Mouse (Mus musculus): Measurements from ENCODE around the gene Olfr211. TPM values are rescaled to one million over a fixed set of nuclear protein-coding genes. Genes with fewer than 3 reads are reported as not detected.

Gene Olfr211
- polyA plus RNA-seq (2014; fragmentation: Nextera tagmentation; extraction: Ambion mirVana): not detected in 2 replicates

DNA sequence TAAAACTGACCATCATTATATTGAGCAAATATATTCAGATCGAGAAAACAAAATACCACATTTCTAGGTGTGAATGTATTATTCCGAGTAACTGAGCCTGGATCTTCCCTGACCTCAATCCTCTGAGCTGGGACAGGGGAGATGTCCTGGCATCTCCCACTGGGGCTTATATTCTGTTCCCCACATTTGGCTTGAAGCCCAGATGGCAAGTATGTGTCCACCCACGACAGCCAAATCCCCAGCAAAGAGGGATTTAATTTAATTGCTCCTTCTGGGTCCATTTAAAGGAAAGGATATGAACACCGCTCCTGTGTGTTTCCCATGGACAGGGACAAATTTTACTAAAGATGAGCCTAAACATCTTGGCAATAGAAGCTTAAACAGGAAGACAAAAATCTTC lies at the start of gene Olfr211:
Gene Olfr211 (plus strand): TSS at position 301 of the 400 bp plus-strand sequence.
- Histone ChIP-seq H3K4me2 (replicated peaks; ENCODE audit: low read depth, low read length) (no peak within 1 kb of the TSS), H3K9me3 (ENCODE audit: control insufficient read depth, low read length) (no peaks in the 10 kb centered on the region), H3K36me3 (ENCODE audit: control insufficient read depth, insufficient read depth, low read length) (no peaks in the 10 kb centered on the region), H3K27ac (ENCODE audit: low read depth, low read length) (no peak within 1 kb of the TSS), H3K4me1 (replicated peaks; ENCODE audit: control insufficient read depth, insufficient read depth, low read length) (no peaks in the 10 kb centered on the region; the same call in 1 of the 2 replicates), H3K9ac (ENCODE audit: low read depth, low read length) (no peak within 1 kb of the TSS), H3K4me3 (ENCODE audit: low read depth, low read length) (no peak within 1 kb of the TSS), H3K27me3 (ENCODE audit: control insufficient read depth, insufficient read depth, low read length) (no peaks in the 10 kb centered on the region)
- WGBS: 80% methylated on average over 4 of the region's 4 CpGs
- no peak for ATAC-seq (ENCODE audit: low FRiP score)
- DNase-seq (ENCODE audit: low spot score): no peak

GRCm38 (mm10) chr6:116439531-116439930 lies 49.4 kb upstream of the Olfr211 start:
- ATAC-seq (ENCODE audit: low FRiP score): no peak

GRCm38 (mm10) chr6:116440447-116440846 lies 48.4 kb upstream of the Olfr211 start:
- DNase-seq (ENCODE audit: low spot score): no peak
- H3K4me2 ChIP-seq (replicated peaks; ENCODE audit: low read depth, low read length): no peak overlapping the region
- H3K9me3 ChIP-seq (ENCODE audit: control insufficient read depth, low read length): no peaks in the 10 kb centered on the region
- no peak overlapping the region for H3K4me3 ChIP-seq (ENCODE audit: low read depth, low read length)
- H3K27me3 ChIP-seq (ENCODE audit: control insufficient read depth, insufficient read depth, low read length): no peaks in the 10 kb centered on the region
- H3K27ac ChIP-seq (ENCODE audit: low read depth, low read length): no peak overlapping the region
- no peaks in the 10 kb centered on the region for H3K4me1 ChIP-seq (replicated peaks; ENCODE audit: control insufficient read depth, insufficient read depth, low read length)
- H3K9ac ChIP-seq (ENCODE audit: low read depth, low read length): no peak overlapping the region
- WGBS: 82% methylated on average over 4 of the region's 4 CpGs
- ATAC-seq (ENCODE audit: low FRiP score): no peak
- no peaks in the 10 kb centered on the region for H3K36me3 ChIP-seq (ENCODE audit: control insufficient read depth, insufficient read depth, low read length)

More at GRCm38 (mm10) chr6:116439531-116439930, 49.4 kb upstream of the Olfr211 start:
- H3K4me2 ChIP-seq (replicated peaks; ENCODE audit: low read depth, low read length): no peak overlapping the region
- no peak overlapping the region for H3K9ac ChIP-seq (ENCODE audit: low read depth, low read length)
- H3K4me3 ChIP-seq (ENCODE audit: low read depth, low read length): no peak overlapping the region
- WGBS: 92% methylated on average over 6 of the region's 6 CpGs
- H3K36me3 ChIP-seq (ENCODE audit: control insufficient read depth, insufficient read depth, low read length): no peaks in the 10 kb centered on the region
- no peaks in the 10 kb centered on the region for H3K4me1 ChIP-seq (replicated peaks; ENCODE audit: control insufficient read depth, insufficient read depth, low read length)
- no peak overlapping the region for H3K27ac ChIP-seq (ENCODE audit: low read depth, low read length)
- H3K27me3 ChIP-seq (ENCODE audit: control insufficient read depth, insufficient read depth, low read length): no peaks in the 10 kb centered on the region
- H3K9me3 ChIP-seq (ENCODE audit: control insufficient read depth, low read length): no peaks in the 10 kb centered on the region
- DNase-seq (ENCODE audit: low spot score): no peak

DNA sequence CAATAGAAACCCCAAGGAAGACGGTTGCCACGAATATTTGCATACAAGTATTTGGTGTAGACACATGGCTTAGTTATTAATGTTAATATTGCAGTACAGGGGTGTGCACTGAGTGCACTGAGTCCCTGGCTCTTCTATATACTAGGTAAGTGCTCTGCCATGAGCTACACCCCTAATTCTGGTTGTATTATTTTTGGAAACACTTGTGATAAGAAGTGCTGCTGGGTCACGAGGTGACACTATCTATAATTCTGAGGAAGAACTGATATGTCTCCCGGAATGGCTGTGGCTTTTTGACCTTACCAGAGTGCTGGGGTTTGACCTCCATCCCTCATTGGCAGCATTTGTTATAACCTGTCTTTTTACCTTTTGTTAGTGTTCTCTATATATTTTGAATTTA lies 48.0 kb upstream of the Olfr211 start:
- H3K4me2 ChIP-seq (replicated peaks; ENCODE audit: low read depth, low read length): no peak overlapping the region
- H3K4me1 ChIP-seq (replicated peaks; ENCODE audit: control insufficient read depth, insufficient read depth, low read length): no peaks in the 10 kb centered on the region
- no peak overlapping the region for H3K27ac ChIP-seq (ENCODE audit: low read depth, low read length)
- no peaks in the 10 kb centered on the region for H3K27me3 ChIP-seq (ENCODE audit: control insufficient read depth, insufficient read depth, low read length)
- no peak overlapping the region for H3K4me3 ChIP-seq (ENCODE audit: low read depth, low read length)
- no peaks in the 10 kb centered on the region for H3K9me3 ChIP-seq (ENCODE audit: control insufficient read depth, low read length)
- no peaks in the 10 kb centered on the region for H3K36me3 ChIP-seq (ENCODE audit: control insufficient read depth, insufficient read depth, low read length)
- DNase-seq (ENCODE audit: low spot score): no peak
- no peak for ATAC-seq (ENCODE audit: low FRiP score)
- H3K9ac ChIP-seq (ENCODE audit: low read depth, low read length): no peak overlapping the region
- 85% methylated on average over 4 of the region's 4 CpGs for WGBS

DNA sequence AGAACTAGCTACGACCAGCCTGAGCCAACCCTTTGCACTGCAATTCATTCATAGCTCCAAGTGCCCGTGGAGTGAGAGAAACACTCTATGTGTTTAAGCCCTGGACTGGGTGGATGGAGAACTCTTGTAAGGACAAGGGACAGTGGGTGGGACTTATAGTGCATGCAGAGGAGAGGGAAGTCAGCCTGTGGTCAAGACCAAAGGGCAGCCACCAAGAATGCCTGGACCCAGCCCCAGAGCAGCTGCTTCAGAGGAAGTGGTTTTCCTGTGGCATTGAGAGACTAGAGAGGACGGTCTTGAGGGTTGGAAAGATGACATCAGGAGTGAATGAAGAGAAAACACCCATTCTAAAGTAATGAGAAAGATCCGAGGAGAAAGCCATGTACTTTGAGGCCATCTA lies 33.1 kb upstream of the Olfr211 start:
- Histone ChIP-seq H3K4me3 (ENCODE audit: low read depth, low read length) (no peak overlapping the region), H3K4me2 (replicated peaks; ENCODE audit: low read depth, low read length) (no peak overlapping the region), H3K9me3 (ENCODE audit: control insufficient read depth, low read length) (no peaks in the 10 kb centered on the region), H3K27me3 (ENCODE audit: control insufficient read depth, insufficient read depth, low read length) (peaks cover 9% of the 10 kb centered on the region), H3K9ac (ENCODE audit: low read depth, low read length) (no peak overlapping the region), H3K36me3 (ENCODE audit: control insufficient read depth, insufficient read depth, low read length) (no peaks in the 10 kb centered on the region), H3K27ac (ENCODE audit: low read depth, low read length) (no peak overlapping the region), H3K4me1 (replicated peaks; ENCODE audit: control insufficient read depth, insufficient read depth, low read length) (no peaks in the 10 kb centered on the region)
- no peak for DNase-seq (ENCODE audit: low spot score)
- ATAC-seq (ENCODE audit: low FRiP score): no peak
- 85% methylated on average over 4 of the region's 4 CpGs for WGBS

GRCm38 (mm10) chr6:116456482-116456881 lies 32.4 kb upstream of the Olfr211 start:
- Histone ChIP-seq H3K4me2 (replicated peaks; ENCODE audit: low read depth, low read length) (no peak overlapping the region), H3K36me3 (ENCODE audit: control insufficient read depth, insufficient read depth, low read length) (no peaks in the 10 kb centered on the region), H3K4me3 (ENCODE audit: low read depth, low read length) (no peak overlapping the region), H3K27ac (ENCODE audit: low read depth, low read length) (no peak overlapping the region), H3K27me3 (ENCODE audit: control insufficient read depth, insufficient read depth, low read length) (peaks cover 11% of the 10 kb centered on the region), H3K9ac (ENCODE audit: low read depth, low read length) (no peak overlapping the region), H3K4me1 (replicated peaks; ENCODE audit: control insufficient read depth, insufficient read depth, low read length) (no peaks in the 10 kb centered on the region), H3K9me3 (ENCODE audit: control insufficient read depth, low read length) (no peaks in the 10 kb centered on the region)
- ATAC-seq (ENCODE audit: low FRiP score) (no peak), DNase-seq (ENCODE audit: low spot score) (no peak)
- 87% methylated on average over 1 of the region's 1 CpGs for WGBS

DNA sequence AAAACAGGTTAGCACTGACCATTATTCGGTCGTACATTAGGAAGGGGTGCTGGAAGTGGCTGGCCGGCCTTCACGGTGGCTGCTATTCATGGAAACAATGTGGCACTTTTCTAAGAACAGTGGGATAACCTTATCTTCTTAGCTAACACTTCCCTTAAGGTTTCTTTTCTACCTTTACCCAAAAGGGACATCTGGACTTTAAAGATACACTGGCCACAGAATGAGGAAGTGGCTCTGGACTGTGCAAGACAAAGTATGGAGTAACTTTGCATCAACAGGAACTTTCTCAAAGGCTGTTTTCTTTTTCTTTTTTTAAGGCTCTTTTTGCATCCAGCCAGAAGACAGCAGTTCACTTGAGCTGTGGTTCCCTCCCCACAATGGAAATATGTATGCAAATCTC lies 30.2 kb upstream of the Olfr211 start:
- no peak for ATAC-seq (ENCODE audit: low FRiP score)
- H3K9ac ChIP-seq (ENCODE audit: low read depth, low read length): no peak overlapping the region

GRCm38 (mm10) chr6:116459232-116459631 lies 29.7 kb upstream of the Olfr211 start:
- H3K4me2 ChIP-seq (replicated peaks; ENCODE audit: low read depth, low read length): no peak overlapping the region
- H3K36me3 ChIP-seq (ENCODE audit: control insufficient read depth, insufficient read depth, low read length): no peaks in the 10 kb centered on the region
- no peak overlapping the region for H3K4me3 ChIP-seq (ENCODE audit: low read depth, low read length)
- WGBS: 70% methylated on average over 2 of the region's 2 CpGs
- H3K27ac ChIP-seq (ENCODE audit: low read depth, low read length): no peak overlapping the region
- no peak overlapping the region for H3K9ac ChIP-seq (ENCODE audit: low read depth, low read length)
- no peaks in the 10 kb centered on the region for H3K9me3 ChIP-seq (ENCODE audit: control insufficient read depth, low read length)
- ATAC-seq (ENCODE audit: low FRiP score): no peak
- H3K4me1 ChIP-seq (replicated peaks; ENCODE audit: control insufficient read depth, insufficient read depth, low read length): no peaks in the 10 kb centered on the region
- peaks cover 12% of the 10 kb centered on the region for H3K27me3 ChIP-seq (ENCODE audit: control insufficient read depth, insufficient read depth, low read length)
- DNase-seq (ENCODE audit: low spot score): no peak

More for the DNA sequence above, 30.2 kb upstream of the Olfr211 start:
- WGBS: 83% methylated on average over 4 of the region's 4 CpGs
- H3K4me1 ChIP-seq (replicated peaks; ENCODE audit: control insufficient read depth, insufficient read depth, low read length): no peaks in the 10 kb centered on the region
- H3K36me3 ChIP-seq (ENCODE audit: control insufficient read depth, insufficient read depth, low read length): no peaks in the 10 kb centered on the region
- no peak overlapping the region for H3K4me2 ChIP-seq (replicated peaks; ENCODE audit: low read depth, low read length)
- H3K9me3 ChIP-seq (ENCODE audit: control insufficient read depth, low read length): no peaks in the 10 kb centered on the region
- peaks cover 12% of the 10 kb centered on the region for H3K27me3 ChIP-seq (ENCODE audit: control insufficient read depth, insufficient read depth, low read length)
- DNase-seq (ENCODE audit: low spot score): no peak
- no peak overlapping the region for H3K27ac ChIP-seq (ENCODE audit: low read depth, low read length)
- H3K4me3 ChIP-seq (ENCODE audit: low read depth, low read length): no peak overlapping the region

- peak within 1 kb of the TSS; percentile 24; the same call in 1 of the 2 replicates for H3K9ac ChIP-seq (ENCODE audit: low read depth, low read length)
- peak within 1 kb of the TSS; percentile 58 for H3K4me2 ChIP-seq (replicated peaks; ENCODE audit: low read depth, low read length)
- peak; percentile 48 for DNase-seq (ENCODE audit: low spot score)
- WGBS: 4% methylated on average over 43 of the region's 43 CpGs
- H3K9me3 ChIP-seq (ENCODE audit: control insufficient read depth, low read length): no peaks in the 10 kb centered on the region
- peak within 1 kb of the TSS; percentile 34 for H3K4me3 ChIP-seq (ENCODE audit: low read depth, low read length)
- ATAC-seq (ENCODE audit: low FRiP score): peak; percentile 69; the same call in 1 of the 2 replicates
- H3K27me3 ChIP-seq (ENCODE audit: control insufficient read depth, insufficient read depth, low read length): peaks cover 12% of the 10 kb centered on the region
- H3K36me3 ChIP-seq (ENCODE audit: control insufficient read depth, insufficient read depth, low read length): no peaks in the 10 kb centered on the region
- no peaks in the 10 kb centered on the region for H3K4me1 ChIP-seq (replicated peaks; ENCODE audit: control insufficient read depth, insufficient read depth, low read length)
- no peak within 1 kb of the TSS for H3K27ac ChIP-seq (ENCODE audit: low read depth, low read length)
Measured at GRCm38 (mm10) chr6:116460544-116461283, 28.2 kb upstream of the Olfr211 start, which contains the start of gene Alox5. Alox5 (minus strand) TSS chr6:116461178.
